Mouse (Mus musculus): ENCODE measurements around the gene Zfhx3.

DNA sequence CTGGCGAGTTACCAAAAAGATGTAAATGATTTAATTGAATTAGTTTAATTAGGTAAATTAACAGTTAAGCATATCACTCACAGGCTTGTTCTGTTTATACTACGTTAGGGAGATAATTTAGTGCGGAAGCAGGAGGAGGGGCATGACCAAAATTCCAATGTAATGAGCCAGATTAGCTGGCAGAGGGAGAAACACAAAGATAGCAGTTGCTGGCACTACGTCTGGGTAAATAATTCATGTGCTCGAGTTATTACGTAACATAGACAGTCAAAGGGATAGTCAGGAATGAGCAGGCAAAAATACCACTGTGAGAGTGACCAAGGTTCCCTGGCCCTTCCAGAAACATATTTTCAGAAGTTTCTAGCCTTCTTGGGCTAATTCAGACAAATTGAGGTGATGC is 426.6 kb downstream of the Zfhx3 start:
- TF ChIP-seq CTCF (conservative IDR thresholded peaks at IDR 0.05; ENCODE audit: insufficient read depth, insufficient read length, low read depth, low read length) (no peak), POLR2A (IDR thresholded peaks at IDR 0.05; ENCODE audit: low read depth, low read length) (no peak)

All from kidney, adult 2 months (tissue).